Mouse (Mus musculus) midbrain, embryonic 12.5 days (tissue): ENCODE data around the gene Plekhg3. TPM values are rescaled to one million over a fixed set of nuclear protein-coding genes. Genes with fewer than 3 reads are reported as not detected.

Experiments used
- ATAC-seq: fragments of 200-750 bp; cut with Nextera tagmentation; 2 replicates; pipeline ENCODE4 v1.8.0; 2017; ENCODE audit warnings: low read depth, moderate TSS enrichment, moderate library complexity; ENCODE audit not compliant: low FRiP score
- H3K27ac ChIP-seq: fragments of 300-500 bp; sonication (generic); replicated peaks from 2 replicates; pipeline ENCODE4 v1.5.1; 2016; ENCODE audit warnings: mild to moderate bottlenecking
- H3K27me3 ChIP-seq: fragments of 300-500 bp; sonication (generic); 2 replicates; pipeline ENCODE4 v1.6.1; 2016; ENCODE audit warnings: mild to moderate bottlenecking
- H3K36me3 ChIP-seq: fragments of 300-500 bp; sonication (generic); 2 replicates; pipeline ENCODE4 v1.6.1; 2016
- H3K4me1 ChIP-seq: fragments of 300-500 bp; sonication (generic); 2 replicates; pipeline ENCODE4 v1.6.1; 2016
- H3K4me2 ChIP-seq: fragments of 300-500 bp; sonication (generic); replicated peaks from 2 replicates; pipeline ENCODE4 v1.6.1; 2016; ENCODE audit warnings: mild to moderate bottlenecking, moderate library complexity
- H3K4me3 ChIP-seq: fragments of 300-500 bp; sonication (generic); 2 replicates; pipeline ENCODE4 v1.5.1; 2016; ENCODE audit warnings: mild to moderate bottlenecking
- H3K9ac ChIP-seq: fragments of 300-500 bp; sonication (generic); replicated peaks from 2 replicates; pipeline ENCODE4 v1.6.1; 2016; ENCODE audit warnings: mild to moderate bottlenecking, moderate library complexity
- H3K9me3 ChIP-seq: fragments of 300-500 bp; sonication (generic); 2 replicates; pipeline ENCODE4 v1.6.1; 2016; ENCODE audit warnings: mild to moderate bottlenecking
- WGBS: fragments of 180-500 bp; shearing (Covaris S2); methylation state at CpG from one replicate; pipeline ENCODE4 v1.1.7; 2016; 5-methylcytosine and 5-hydroxymethylcytosine counted together
- polyA plus RNA-seq: library from polyadenylated mRNA; unstranded; fragments of >200 nt; fragmentation: Nextera tagmentation; extraction: Ambion mirVana; gene quantifications from 2 replicates; pipeline ENCODE4 v1.2.1, GENCODE M21; 2016

The Plekhg3 gene
- polyA plus RNA-seq, 1 experiment from 2014 or later, result 1.8 TPM

DNA sequence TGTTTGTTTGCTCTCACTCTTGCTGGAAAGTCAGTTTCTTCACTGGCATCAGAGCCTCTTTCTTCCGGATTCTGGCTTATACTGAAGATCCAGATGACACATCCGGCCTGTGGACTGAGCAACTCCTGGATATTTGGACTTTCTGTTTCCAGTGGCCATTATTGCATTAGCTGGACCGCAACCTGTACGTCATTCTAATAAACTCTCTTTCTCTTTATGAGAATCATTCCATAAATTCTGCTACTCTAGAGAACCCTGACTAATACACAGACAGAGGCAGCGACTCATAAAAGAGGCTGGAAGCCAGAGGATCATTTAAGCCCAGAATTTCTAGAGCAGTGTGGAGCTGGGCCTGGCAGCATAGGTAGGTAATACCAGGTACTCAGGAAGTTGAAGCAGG, 1.9 kb upstream of the Plekhg3 start:
- Histone ChIP-seq H3K27ac (no peak overlapping the region), H3K36me3 (no peaks in the 10 kb centered on the region), H3K4me1 (peaks cover 15% of the 10 kb centered on the region), H3K4me3 (no peak overlapping the region), H3K9me3 (no peaks in the 10 kb centered on the region), H3K4me2 (no peak overlapping the region), H3K9ac (no peak overlapping the region), H3K27me3 (peaks cover 52% of the 10 kb centered on the region)
- WGBS, result 91% methylated on average over 5 of the region's 5 CpGs
- ATAC-seq, result no peak

DNA sequence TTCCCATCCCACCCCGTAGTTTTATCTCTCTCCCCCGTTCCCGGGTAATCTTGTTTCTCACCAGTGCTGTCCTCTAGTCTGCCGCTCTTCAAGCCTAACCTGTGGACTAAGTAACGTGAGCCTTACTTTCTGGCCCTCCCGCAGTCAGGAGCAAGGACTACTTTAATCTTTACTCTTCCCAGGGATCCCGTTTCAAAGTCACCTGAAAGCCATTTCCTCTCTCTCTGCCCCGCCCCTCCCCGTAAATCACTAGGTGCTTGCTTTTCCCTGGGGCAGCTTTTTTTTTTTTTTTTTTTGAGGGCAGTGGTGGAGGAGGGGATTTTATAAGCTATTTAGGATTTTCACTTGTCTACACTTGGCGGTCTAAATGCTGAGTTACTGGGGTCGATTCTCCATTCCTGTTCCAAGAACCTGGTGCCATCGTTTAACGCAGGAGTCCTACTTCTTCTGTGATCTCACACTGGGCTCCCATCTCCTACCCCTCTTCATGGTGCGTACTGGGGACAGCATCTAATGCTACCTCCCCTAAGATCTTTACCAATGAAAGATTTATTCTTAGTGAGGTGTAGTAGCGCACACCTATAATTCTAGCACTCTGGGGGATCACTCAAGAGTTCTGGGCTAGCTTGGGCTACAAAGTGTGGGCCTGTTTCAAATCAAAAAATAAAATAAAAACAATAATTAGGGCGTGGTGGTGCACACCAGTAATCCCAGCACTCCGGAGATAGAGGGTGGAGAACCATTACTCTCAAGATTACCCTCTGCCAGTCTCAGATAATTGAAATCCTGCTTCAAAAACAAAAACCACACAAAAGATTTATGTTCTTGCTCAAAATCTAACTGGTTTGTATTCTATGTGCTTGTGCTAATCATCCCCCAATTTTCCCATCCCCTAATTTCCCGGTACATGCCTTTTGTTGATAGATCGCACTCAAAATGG, 1.6 kb downstream of the Plekhg3 start:
- WGBS, result 2% methylated on average over 19 of the region's 19 CpGs
- Histone ChIP-seq H3K9ac (no peak overlapping the region), H3K36me3 (no peaks in the 10 kb centered on the region), H3K4me3 (peak overlapping the region; percentile 65), H3K27ac (no peak overlapping the region), H3K4me1 (peaks cover 19% of the 10 kb centered on the region), H3K27me3 (peaks cover 84% of the 10 kb centered on the region), H3K9me3 (no peaks in the 10 kb centered on the region), H3K4me2 (peak overlapping the region; percentile 95)
- no peak for ATAC-seq

DNA sequence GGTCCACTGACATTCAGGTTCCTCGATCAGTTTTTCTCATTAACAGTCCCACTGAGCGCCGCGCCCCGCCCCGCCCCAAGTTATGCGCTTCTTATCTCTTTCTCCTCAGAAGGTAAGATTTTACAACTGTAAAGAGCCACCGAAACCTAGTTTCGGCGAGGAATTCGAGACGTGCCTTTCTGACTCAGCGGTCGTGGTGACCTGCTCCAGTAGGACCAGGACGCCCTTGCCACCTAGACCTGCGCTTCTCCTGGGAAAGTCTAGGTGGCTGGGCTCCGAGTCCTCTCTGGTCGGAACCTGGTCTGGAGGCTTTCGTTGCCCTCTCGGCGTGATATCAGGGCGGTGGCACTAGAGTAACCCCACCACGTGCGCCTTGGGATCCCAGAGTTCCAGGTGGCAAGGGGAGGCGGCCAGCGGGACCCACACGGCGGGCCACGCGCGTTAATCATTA, 2.3 kb downstream of the Plekhg3 start:
- WGBS, result under 1% methylated on average over 31 of the region's 31 CpGs
- no peaks in the 10 kb centered on the region for H3K36me3 ChIP-seq

DNA sequence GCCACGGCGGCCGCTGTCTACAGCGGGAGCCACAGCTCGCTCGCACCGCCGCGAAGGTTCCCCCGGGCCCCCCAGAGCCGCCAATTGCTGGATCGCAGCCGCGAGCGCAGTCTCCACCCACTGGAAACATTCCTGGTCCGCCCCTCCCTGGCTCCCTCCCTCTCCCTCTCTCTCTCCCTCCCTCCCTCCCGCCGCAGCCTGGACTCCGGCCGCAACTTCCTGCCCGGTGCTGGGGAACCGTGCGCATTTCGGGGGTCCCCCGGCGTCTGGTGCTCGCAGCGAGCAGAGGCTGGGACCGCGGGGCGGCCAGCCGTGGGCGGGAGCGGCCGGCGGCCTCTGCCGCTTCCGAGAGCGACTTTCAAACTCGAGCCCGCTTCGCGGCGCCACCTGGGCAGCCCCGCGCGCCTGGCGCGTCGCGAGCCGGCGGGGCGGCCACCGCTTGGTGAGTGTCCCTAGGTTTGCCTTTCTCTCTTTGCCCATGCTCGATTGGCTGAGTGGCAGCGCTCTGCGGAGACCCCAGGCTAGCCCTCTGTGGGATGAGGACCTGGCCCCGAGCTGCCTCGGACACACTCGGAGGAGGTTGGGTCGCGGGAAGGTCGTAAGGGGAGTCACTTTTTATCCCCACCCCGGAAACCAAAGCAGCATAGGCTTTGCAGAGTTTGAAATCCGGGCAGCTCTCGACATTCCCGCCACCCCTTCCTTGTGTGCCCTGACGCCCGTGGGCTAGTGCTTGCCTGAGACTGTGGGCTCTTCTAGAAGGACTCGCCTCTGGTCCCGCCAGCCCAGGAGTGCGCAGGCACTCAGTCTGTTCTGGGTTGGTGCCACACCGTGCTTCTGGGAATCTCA, 2.9 kb downstream of the Plekhg3 start:
- Histone ChIP-seq H3K27ac (no peak overlapping the region), H3K4me3 (peak overlapping the region; percentile 65), H3K9ac (peak overlapping the region; percentile 57), H3K36me3 (no peaks in the 10 kb centered on the region), H3K4me1 (peaks cover 19% of the 10 kb centered on the region), H3K9me3 (no peaks in the 10 kb centered on the region), H3K4me2 (peak overlapping the region; percentile 95), H3K27me3 (peaks cover 83% of the 10 kb centered on the region)
- WGBS, result under 1% methylated on average over 69 of the region's 74 CpGs
- peak; percentile 83 for ATAC-seq

More for the DNA sequence above, 2.3 kb downstream of the Plekhg3 start:
- peak overlapping the region; percentile 57 for H3K9ac ChIP-seq
- peaks cover 84% of the 10 kb centered on the region for H3K27me3 ChIP-seq
- peaks cover 19% of the 10 kb centered on the region for H3K4me1 ChIP-seq
- peak overlapping the region; percentile 95 for H3K4me2 ChIP-seq
- no peaks in the 10 kb centered on the region for H3K9me3 ChIP-seq
- no peak overlapping the region for H3K27ac ChIP-seq
- ATAC-seq, result no peak
- peak overlapping the region; percentile 65 for H3K4me3 ChIP-seq

GRCm38 (mm10) chr12:76534233-76534632, 3.5 kb downstream of the Plekhg3 start:
- no peak overlapping the region for H3K27ac ChIP-seq
- no peak for ATAC-seq
- WGBS, result 3% methylated on average over 11 of the region's 11 CpGs
- peak overlapping the region; percentile 65 for H3K4me3 ChIP-seq
- H3K4me1 ChIP-seq, result peaks cover 19% of the 10 kb centered on the region
- no peak overlapping the region for H3K9ac ChIP-seq
- H3K9me3 ChIP-seq, result no peaks in the 10 kb centered on the region
- H3K27me3 ChIP-seq, result peaks cover 77% of the 10 kb centered on the region
- no peaks in the 10 kb centered on the region for H3K36me3 ChIP-seq
- peak overlapping the region; percentile 95 for H3K4me2 ChIP-seq

DNA sequence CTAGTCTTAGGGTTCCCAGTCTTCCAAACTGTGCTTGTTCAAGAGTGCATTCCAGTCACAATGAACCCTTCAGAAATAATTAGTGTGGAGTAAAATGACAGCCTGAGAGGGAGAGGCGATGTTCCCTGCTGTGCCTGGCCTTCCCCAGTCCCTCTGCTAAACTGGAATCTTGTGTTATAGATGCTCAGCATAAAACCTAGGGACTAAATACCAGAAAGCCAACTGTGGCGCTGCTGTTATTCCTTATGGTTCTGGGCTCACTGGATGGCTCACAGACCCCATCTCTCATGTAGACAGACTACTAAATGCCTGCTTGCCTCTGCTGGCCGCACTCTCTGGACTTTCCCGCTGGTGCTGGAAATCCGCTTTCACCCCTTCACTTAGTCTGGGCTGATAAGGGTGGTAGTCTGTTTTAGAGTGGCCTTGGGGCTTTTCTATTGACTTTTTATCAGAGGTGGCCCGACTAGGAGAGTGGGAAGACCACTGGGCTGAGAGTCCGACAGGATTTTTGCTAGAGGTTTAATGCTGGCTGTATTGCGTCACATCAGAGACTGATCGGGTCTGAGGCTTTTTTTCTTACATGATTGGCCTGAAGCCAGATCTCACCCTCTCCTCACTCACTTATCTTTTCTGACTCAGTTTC, 4.1 kb downstream of the Plekhg3 start:
- H3K9ac ChIP-seq, result no peak overlapping the region
- 28% methylated on average over 9 of the region's 9 CpGs for WGBS
- H3K27me3 ChIP-seq, result peaks cover 71% of the 10 kb centered on the region
- H3K9me3 ChIP-seq, result no peaks in the 10 kb centered on the region
- H3K4me1 ChIP-seq, result peaks cover 19% of the 10 kb centered on the region
- no peaks in the 10 kb centered on the region for H3K36me3 ChIP-seq
- H3K4me2 ChIP-seq, result peak overlapping the region; percentile 95
- no peak overlapping the region for H3K27ac ChIP-seq
- ATAC-seq, result no peak
- H3K4me3 ChIP-seq, result peak overlapping the region; percentile 65; the same call in 1 of the 2 replicates

DNA sequence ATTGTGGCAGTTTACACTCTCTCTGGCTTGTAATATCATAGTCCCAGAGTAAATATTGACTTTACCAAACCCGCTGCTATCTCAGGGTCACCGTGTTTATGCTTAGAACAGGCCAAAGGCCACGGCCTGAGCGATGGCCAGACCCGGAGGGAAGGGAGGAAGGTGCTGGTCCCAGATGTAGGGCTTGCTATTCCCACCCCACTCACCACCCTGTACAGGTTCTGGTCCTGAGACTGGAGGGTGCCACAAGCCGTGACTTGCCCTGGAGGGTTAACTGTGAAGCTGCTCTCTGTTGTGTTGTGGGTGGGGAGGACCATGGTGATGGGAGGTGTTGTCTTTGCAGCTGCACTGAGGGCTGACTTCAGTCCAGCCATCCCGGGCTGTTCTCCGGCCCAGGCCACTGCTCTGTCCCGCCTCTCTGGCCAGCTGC, 4.8 kb downstream of the Plekhg3 start:
- no peak overlapping the region for H3K4me3 ChIP-seq
- ATAC-seq, result no peak
- H3K27ac ChIP-seq, result no peak overlapping the region
- no peak overlapping the region for H3K4me2 ChIP-seq
- no peaks in the 10 kb centered on the region for H3K9me3 ChIP-seq
- WGBS, result 45% methylated on average over 9 of the region's 9 CpGs
- H3K27me3 ChIP-seq, result peaks cover 64% of the 10 kb centered on the region
- no peaks in the 10 kb centered on the region for H3K36me3 ChIP-seq
- H3K9ac ChIP-seq, result no peak overlapping the region
- H3K4me1 ChIP-seq, result peaks cover 19% of the 10 kb centered on the region

- no peak overlapping the region for H3K27ac ChIP-seq
- H3K4me1 ChIP-seq, result peaks cover 19% of the 10 kb centered on the region
- no peak for ATAC-seq
- H3K9me3 ChIP-seq, result no peaks in the 10 kb centered on the region
- H3K27me3 ChIP-seq, result peaks cover 52% of the 10 kb centered on the region
- no peak overlapping the region for H3K4me2 ChIP-seq
- H3K4me3 ChIP-seq, result no peak overlapping the region
- no peak overlapping the region for H3K9ac ChIP-seq
- no peaks in the 10 kb centered on the region for H3K36me3 ChIP-seq
- WGBS, result 80% methylated on average over 8 of the region's 8 CpGs
These were observed 6.0 kb downstream of the Plekhg3 start for GRCm38 (mm10) chr12:76536591-76537153.

DNA sequence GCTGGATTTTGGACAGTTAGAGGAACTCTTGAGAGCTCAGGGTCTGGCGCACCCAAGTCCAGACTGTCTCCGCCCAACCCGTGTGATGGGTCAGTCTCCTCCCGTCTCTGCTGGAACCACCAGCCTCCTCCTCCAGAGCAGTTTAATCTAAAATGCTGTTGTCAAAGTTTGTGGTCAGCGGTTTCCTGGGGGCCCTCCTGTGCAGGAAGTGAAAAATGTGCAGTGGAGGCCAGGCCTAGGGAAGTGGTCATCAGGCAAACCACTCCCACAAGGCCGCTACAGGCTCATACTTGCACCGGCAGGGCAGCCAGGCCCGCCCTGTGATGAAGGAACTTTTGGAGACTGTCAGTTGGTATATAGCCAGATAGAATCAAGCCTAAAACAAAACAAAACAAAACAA, 6.7 kb downstream of the Plekhg3 start:
- WGBS, result 80% methylated on average over 8 of the region's 8 CpGs
- H3K4me1 ChIP-seq, result peaks cover 17% of the 10 kb centered on the region
- H3K9me3 ChIP-seq, result no peaks in the 10 kb centered on the region
- H3K36me3 ChIP-seq, result no peaks in the 10 kb centered on the region
- no peak overlapping the region for H3K4me3 ChIP-seq
- no peak for ATAC-seq
- no peak overlapping the region for H3K4me2 ChIP-seq
- no peak overlapping the region for H3K9ac ChIP-seq
- no peak overlapping the region for H3K27ac ChIP-seq
- peaks cover 45% of the 10 kb centered on the region for H3K27me3 ChIP-seq

DNA sequence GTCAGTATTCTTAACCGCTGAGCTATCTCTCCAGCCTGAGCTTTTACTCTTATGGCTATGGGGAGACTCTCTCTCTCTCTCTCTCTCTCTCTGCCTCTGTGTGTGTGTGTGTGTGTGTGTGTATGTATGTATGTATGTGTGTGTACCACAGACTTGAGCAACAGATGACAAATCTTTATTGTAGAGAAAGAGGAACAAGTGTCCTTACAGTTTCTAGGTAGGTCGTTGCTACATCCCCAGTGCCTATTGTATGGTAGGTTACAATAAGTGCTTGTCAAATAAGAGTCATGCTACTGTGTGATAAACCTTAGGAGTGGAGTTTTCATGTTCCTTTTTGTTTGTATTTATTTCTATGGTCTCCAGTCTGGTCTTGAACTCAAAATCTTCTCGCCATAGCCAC, 9.5 kb downstream of the Plekhg3 start:
- Histone ChIP-seq H3K4me1 (no peaks in the 10 kb centered on the region), H3K4me2 (no peak overlapping the region), H3K9ac (no peak overlapping the region), H3K9me3 (no peaks in the 10 kb centered on the region), H3K4me3 (no peak overlapping the region), H3K27ac (no peak overlapping the region), H3K36me3 (no peaks in the 10 kb centered on the region), H3K27me3 (peaks cover 22% of the 10 kb centered on the region)
- ATAC-seq, result no peak
- WGBS, result 87% methylated on average over 3 of the region's 3 CpGs

GRCm38 (mm10) chr12:76540701-76541221, 10.1 kb downstream of the Plekhg3 start:
- no peak for ATAC-seq
- peaks cover 22% of the 10 kb centered on the region for H3K27me3 ChIP-seq
- no peaks in the 10 kb centered on the region for H3K4me1 ChIP-seq
- H3K9ac ChIP-seq, result no peak overlapping the region
- no peaks in the 10 kb centered on the region for H3K9me3 ChIP-seq
- 83% methylated on average over 10 of the region's 10 CpGs for WGBS
- H3K4me3 ChIP-seq, result no peak overlapping the region
- H3K27ac ChIP-seq, result no peak overlapping the region
- H3K36me3 ChIP-seq, result no peaks in the 10 kb centered on the region
- H3K4me2 ChIP-seq, result no peak overlapping the region
